Mouse (Mus musculus) liver (tissue): ENCODE results near the gene Uts2.
"Not testable (repeated sequence)": the region's sequence is repeated elsewhere in the genome, so short reads cannot be mapped to it uniquely, and the experiment has no call there.

Experiments used
- DNase-seq: peaks from one replicate; pipeline ENCODE4 v3.0.0-alpha.2; 2020; ENCODE audit warnings: mixed read lengths

The Uts2 gene

GRCm38 (mm10) chr4:151017356-151017755, 20.5 kb downstream of the Uts2 start:
- DNase-seq: not testable (repeated sequence)

GRCm38 (mm10) chr4:151024152-151024551, 27.3 kb downstream of the Uts2 start:
- peak; percentile 35 for DNase-seq

- peak; percentile 21 for DNase-seq
Observed at GRCm38 (mm10) chr4:151027001-151027400, 30.1 kb downstream of the Uts2 start.

- no peak for DNase-seq
Observed at GRCm38 (mm10) chr4:151036521-151036920, 39.6 kb downstream of the Uts2 start.

DNA sequence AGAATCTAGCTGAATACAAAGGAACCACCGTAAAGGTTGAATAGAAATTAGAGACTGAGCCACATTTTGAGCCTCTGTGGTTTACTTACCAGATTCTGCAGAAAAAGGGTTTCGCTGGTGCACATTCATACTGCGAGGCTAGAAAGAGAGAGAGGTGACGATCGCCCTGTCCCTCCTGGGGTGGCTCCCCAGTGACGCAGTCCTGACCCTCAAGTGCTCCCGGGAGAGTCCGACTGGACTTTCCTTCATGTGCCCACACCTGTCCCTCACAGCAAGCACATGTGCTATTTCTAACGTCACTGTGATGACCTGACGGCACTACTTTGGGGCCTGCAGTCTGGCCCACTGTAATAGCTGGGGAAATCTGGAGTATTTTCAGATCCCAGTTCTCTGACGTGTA, 40.9 kb downstream of the Uts2 start:
- no peak for DNase-seq

DNA sequence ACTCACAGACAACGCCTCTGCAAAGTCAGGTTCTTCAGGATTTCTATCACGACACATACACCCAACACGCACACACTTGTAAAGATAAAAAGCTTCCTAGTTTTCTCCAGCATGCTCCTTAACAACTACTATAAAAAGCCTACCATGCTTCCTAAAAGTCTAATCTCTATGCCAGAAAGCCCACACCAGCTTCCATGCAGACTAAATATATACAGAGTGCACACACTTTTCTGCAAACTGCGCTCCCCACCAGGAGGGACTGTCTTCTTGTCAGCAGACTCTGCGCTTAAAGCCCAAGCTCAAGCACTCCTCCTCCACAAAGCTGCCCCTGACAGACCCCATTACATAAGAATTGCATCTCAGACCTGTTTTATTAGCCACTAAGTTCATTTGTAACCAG, 44.6 kb downstream of the Uts2 start:
- DNase-seq: no peak

- peak; percentile 12 for DNase-seq
Observed at GRCm38 (mm10) chr4:151043281-151043680, 46.4 kb downstream of the Uts2 start.

GRCm38 (mm10) chr4:151044037-151044943, 47.4 kb downstream of the Uts2 start, which contains the start of gene Per3:
TSS of gene Per3 (minus strand) at chr4:151044665.
- DNase-seq: peak; percentile 98

GRCm38 (mm10) chr4:151044944-151045570, 48.2 kb downstream of the Uts2 start:
- no peak for DNase-seq

DNA sequence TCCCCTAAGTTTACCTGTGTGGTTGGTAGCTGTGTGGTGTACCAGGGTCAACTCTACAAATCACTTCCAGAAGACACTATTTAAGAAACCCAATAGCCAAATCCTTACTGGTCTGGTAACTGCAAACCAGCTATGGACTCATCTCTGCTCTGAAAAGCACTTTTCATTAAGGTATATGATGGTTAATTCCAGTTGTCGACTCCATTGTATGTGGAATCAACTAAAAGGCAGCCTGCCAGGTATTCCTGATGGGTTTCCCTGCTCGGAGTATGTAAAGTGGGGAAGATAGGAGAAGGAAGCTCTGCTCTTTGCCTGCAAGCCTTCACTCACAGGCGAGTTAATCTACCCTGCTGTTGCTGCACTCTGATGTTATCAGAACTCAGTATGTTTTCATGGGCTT, 49.6 kb downstream of the Uts2 start:
- no peak for DNase-seq

GRCm38 (mm10) chr4:151051162-151051561, 54.3 kb downstream of the Uts2 start:
- no peak for DNase-seq
